Mouse (Mus musculus) heart, postnatal 0 days (tissue): ENCODE data around the gene Atp6v0d1.

Experiments used
- CTCF ChIP-seq: IDR thresholded peaks from 2 replicates; pipeline ENCODE4 v1.5.1; 2016; ENCODE audit warnings: antibody characterized with exemption, control low read depth, low read depth
- EP300 ChIP-seq: IDR thresholded peaks from 2 replicates; pipeline ENCODE4 v1.6.1; 2016; ENCODE audit warnings: antibody characterized with exemption, low read depth

DNA sequence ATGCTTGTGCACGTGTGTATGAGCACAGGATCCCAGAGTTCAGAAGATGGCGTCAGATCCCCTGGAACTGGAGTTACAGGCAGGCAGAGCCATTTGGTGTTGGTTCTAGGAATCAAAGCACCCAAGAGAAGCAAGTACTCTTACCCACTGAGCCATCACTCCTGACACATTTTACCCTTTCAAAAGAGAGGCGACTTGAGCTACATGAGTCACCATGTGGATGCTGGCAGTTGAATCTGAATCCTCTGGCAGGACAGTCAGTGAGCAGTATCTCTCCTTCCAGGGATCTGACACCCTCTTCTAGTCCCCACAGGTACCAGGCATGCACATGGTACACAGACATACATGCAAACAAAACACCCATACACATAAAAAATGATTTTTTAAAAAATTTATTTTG is 77.8 kb downstream of the Atp6v0d1 start:
- TF ChIP-seq CTCF (no peak), EP300 (no peak)
